Mouse (Mus musculus): Measurements from ENCODE around the gene Atxn7l2.

The Atxn7l2 gene

GRCm38 (mm10) chr3:108206731-108207375 lies 3.9 kb downstream of the Atxn7l2 start:
- peak; percentile 25 to 29 for DNase-seq (ENCODE audit: inconsistent age in 2 of 2, low spot score in 1 of 2)

GRCm38 (mm10) chr3:108205601-108206000 lies 5.1 kb downstream of the Atxn7l2 start:
- DNase-seq (ENCODE audit: inconsistent age in 2 of 2, low spot score in 1 of 2), result peak; percentile 44 to 62

DNA sequence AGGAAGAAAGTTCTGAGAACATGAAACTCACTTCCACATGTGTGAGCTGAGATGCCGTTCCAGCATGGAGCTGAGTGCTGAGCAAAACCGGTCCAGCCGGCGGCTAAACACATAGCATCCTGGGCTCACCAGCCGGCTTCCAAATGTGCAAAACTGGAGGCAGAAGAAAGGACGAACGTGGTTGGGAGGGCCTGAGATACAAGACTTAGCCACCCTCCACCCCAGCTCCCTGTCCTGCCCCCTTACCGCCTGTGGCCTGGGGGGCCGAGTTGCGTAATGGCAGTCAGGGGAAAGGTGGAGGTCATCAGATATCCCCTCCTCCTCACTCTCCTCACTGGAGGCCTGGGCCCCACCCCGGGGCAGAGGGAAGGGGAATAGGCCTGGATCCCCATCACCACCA lies 6.3 kb downstream of the Atxn7l2 start:
- DNase-seq (ENCODE audit: inconsistent age in 2 of 2, low spot score in 1 of 2), result peak; percentile 24 to 48

DNA sequence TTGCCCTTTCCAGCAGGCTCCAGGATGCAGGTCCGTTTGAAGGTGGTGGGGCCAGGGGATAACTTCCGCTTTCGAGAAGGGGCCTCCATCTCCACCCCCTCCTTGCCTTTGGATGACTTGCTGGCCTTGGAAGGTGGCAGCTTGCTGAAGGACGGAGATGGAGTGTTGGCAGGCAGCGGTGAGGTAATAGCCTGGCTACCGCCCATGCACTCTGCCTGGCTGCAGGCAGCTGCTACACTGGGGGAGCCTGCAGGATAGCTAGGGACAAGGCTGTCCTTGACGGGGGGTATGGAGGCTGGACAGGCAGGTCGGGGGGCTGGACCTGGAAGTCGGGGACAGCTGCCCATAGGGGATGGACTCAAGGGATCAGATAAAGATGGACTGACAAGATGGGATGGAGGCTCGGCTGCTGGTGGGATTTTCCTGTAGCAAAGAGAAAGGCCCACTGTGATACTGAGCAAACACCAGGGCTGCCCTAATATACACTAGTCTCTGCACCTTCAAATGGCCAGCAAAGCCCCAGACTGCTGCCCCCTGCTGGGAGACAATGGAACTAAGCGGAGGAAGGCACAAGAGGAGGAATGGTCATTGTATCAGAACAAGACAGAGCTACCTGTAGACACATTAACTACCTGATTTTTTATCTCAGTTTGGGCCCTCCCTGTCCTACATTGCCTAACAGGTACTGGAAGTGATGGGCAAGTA lies 7.0 kb downstream of the Atxn7l2 start:
- DNase-seq (ENCODE audit: inconsistent age in 2 of 2, low spot score in 1 of 2), result peak; percentile 90 to 93

- no peak for DNase-seq (ENCODE audit: inconsistent age in 2 of 2, low spot score in 1 of 2)
These were observed 7.5 kb downstream of the Atxn7l2 start for GRCm38 (mm10) chr3:108203212-108203611.

- peak; percentile 8 to 43 for DNase-seq (ENCODE audit: inconsistent age in 2 of 2, low spot score in 1 of 2)
These were observed 8.2 kb downstream of the Atxn7l2 start for GRCm38 (mm10) chr3:108202506-108202905.

GRCm38 (mm10) chr3:108200329-108201323 lies 10.1 kb downstream of the Atxn7l2 start, which contains the start of gene Cyb561d1:
Gene Cyb561d1 (minus strand): TSS chr3:108201212.
- DNase-seq (ENCODE audit: inconsistent age in 2 of 2, low spot score in 1 of 2), result peak; percentile 98 to 99

DNA sequence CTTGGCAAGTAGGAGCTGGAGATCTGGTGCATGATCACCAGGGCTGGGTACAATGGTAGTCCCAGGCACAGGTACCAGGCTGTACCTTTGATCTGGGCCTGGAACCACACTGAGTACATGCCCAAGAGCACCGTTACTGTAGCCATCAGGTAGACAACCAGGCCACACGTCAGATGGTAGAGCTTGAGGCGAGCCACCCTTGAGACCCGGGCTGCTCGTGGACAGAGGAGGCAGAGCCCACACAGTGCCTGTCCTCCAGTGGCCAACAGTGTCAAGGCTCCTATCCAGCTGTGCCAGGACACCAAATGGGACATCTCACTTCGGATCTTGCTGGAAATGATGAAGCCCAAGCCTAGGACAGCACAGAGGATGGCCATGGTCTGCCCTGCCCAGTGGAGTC lies 11.5 kb downstream of the Atxn7l2 start:
- DNase-seq (ENCODE audit: inconsistent age in 2 of 2, low spot score in 1 of 2), result peak in 1 of 2 experiments; percentile 33

DNA sequence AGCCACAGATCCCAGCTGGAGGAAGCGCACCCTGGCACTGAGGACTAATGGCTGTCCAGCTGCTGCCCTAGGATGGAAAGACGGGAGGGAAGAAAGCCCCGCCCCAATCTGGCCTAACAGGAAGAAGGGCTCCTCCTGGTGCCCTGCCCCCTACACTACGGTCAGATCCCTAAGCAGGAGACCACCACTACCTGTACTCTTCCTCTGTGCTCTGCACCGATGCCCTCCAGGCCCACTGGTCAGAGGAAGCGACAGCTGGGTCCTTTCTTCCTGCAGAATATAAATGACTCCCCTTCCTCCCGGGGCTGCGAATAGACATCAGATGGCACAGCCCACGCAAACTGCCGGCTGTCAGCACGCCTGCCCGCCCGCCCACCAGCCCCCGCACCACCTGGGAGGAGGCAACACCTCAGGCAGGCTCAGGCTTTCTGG lies 13.7 kb downstream of the Atxn7l2 start:
- peak; percentile 41 to 69 for DNase-seq (ENCODE audit: inconsistent age in 2 of 2, low spot score in 1 of 2)

- peak; percentile 19 to 47 for DNase-seq (ENCODE audit: inconsistent age in 2 of 2, low spot score in 1 of 2)
These were observed 14.7 kb downstream of the Atxn7l2 start for GRCm38 (mm10) chr3:108195941-108196590.

DNA sequence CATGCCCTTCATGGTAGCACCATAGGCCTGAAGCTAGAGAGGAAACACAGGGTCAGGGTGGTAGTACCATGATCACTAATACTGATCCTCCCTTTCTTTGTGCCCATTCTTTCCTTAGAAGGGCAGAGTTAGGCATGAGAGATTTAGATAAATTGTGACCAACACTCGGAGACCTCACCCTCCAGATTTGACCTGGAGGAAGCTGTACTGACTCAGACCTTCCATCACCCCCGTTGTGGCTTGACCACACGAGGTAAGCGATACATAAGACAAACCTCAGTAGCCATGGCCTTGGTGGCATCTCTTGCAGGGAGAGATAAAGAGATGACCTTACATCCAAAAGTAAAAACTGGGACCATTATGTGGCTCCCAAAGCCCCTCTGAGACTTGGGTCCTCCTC lies 15.4 kb downstream of the Atxn7l2 start:
- no peak for DNase-seq (ENCODE audit: inconsistent age in 2 of 2, low spot score in 1 of 2)

GRCm38 (mm10) chr3:108193686-108194085 lies 17.0 kb downstream of the Atxn7l2 start:
- DNase-seq (ENCODE audit: inconsistent age in 2 of 2, low spot score in 1 of 2), result no peak

DNA sequence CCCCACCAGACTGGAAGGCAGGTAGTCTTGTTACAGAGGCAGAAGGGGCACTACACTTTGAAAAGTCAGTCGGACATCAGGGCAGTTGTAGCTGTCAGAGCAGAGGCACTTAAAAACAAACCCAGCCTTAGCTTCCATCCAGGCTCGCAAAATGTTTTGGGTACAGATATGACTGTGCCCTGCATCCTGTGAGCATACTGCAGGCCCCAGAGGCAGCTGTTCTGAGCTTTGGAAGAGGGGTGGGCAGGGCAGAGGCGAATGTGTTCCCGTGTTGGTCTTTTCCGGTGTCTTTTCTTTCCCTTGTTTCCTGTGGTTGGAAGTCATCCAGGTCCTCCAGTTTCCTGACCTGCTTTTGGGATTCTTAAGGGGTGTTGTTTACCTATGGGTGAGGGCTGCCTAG lies 20.8 kb downstream of the Atxn7l2 start:
- peak in 1 of 2 experiments; percentile 43 for DNase-seq (ENCODE audit: inconsistent age in 2 of 2, low spot score in 1 of 2)

GRCm38 (mm10) chr3:108188716-108189490 lies 21.8 kb downstream of the Atxn7l2 start:
- DNase-seq (ENCODE audit: inconsistent age in 2 of 2, low spot score in 1 of 2), result no peak

DNA sequence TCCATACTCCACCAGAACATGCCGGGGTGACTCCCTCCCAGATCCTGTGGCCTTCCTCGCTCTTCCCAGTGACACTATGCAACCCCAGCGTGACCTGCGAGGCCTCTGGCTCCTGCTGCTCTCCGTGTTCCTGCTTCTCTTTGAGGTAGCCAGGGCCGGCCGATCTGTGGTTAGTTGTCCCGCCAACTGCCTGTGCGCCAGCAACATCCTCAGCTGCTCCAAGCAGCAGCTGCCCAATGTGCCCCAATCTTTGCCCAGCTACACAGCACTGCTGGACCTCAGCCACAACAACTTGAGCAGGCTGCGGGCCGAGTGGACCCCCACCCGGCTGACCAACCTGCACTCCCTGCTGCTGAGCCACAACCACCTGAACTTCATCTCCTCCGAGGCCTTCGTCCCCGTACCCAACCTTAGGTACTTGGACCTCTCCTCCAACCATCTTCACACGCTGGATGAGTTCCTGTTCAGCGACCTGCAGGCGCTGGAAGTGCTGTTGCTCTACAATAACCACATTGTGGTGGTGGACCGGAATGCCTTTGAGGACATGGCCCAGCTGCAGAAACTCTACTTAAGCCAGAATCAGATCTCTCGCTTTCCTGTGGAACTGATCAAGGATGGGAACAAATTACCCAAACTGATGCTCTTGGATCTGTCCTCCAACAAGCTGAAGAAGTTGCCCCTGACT lies 23.5 kb downstream of the Atxn7l2 start:
- DNase-seq (ENCODE audit: inconsistent age in 2 of 2, low spot score in 1 of 2), result peak; percentile 33 to 54

GRCm38 (mm10) chr3:108186098-108187047 lies 24.4 kb downstream of the Atxn7l2 start, which contains the start of gene Amigo1:
Gene Amigo1 (plus strand): TSS chr3:108186335.
- peak; percentile 74 to 91 for DNase-seq (ENCODE audit: inconsistent age in 2 of 2, low spot score in 1 of 2)

DNA sequence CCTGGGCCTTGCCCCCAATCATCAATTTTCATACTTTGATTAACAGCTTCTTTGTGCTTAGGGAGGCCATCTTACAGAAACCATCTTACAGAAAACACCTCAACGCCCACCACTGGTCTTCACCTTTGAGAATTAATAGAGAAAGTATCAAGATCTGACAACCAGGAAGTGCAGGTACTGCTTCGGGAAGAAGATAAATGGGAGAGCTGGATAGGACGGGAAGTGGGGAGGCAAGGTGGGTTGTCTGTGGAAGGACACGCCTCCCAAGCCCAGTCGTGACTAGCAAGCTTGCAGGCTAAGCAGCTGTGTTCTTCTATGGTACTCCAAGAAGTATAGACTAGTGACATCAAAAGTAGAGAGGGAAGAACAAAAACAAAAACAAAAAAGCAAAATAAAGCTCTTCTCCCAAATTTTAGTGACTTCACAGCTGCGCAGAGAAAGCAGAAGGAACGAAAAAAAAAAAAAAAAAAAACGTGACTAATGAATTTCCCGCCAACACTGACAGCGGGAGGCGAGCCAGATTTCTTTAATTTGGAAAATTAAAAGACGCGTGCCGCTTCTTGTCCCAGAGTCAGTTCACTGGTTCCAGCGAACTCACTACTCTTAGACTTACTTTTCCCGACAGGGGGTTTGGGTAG lies 25.2 kb downstream of the Atxn7l2 start:
- DNase-seq (ENCODE audit: inconsistent age in 2 of 2, low spot score in 1 of 2), result peak; percentile 31 to 58

DNA sequence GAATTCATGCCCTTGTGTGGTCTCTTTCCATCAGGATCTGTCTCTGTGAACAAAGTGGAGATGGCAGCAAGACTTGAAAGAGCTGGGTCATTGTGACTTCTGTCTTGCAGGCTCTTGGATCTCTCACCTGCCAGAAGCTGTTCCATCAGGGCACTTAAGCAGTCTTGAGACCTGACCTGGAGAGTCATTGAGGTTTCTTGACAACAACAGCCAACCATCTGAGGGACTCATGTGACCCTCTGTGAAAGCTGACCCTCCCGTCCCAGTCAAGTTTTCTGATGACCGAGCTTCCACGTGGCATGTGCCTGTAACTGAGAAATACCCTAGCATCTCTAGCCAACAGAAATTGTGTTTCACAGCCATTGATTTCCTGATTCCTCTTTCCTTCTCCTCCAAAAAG lies 26.0 kb downstream of the Atxn7l2 start:
- no peak for DNase-seq (ENCODE audit: inconsistent age in 2 of 2, low spot score in 1 of 2)

All from adrenal gland, adult (tissue).